Comparison of ENCODE assay signal across 24 mouse cellular contexts in the genomic region with DNA sequence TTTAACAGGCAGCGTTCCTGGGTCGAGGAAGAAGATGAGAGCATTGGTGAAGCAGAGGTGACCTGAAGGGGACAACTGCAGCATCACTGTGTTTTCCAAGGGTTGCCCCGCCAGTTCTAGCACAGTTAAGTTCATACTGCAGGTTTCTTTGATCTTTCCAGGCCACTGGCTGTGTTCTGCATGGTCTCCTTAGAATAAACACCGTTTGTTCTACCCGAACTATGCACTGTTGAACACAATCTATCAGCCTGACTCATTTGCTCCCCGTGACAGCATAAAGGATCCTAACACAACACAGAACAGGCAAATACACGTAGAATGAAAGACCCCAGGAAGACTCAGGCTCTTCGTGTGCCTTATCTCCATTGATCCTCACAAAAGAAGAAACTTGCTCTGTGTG.
"Had no signal": no experiment of that assay in that cellular context is flagged by ENCODE, and none has a peak within 500 bp of the region (broad histone marks: within the 10 kb centered on the region; RNA-seq: fewer than 3 reads in every experiment).

No protein-coding gene starts in this region.

- H3K4me1 ChIP-seq: hindbrain, embryonic 12.5 days; intestine, embryonic 15.5 days; limb, embryonic 13.5 days; liver, embryonic 12.5 days had no signal

- DNase-seq: gastrocnemius, adult 2 months; gastrocnemius, postnatal 10 days; gastrocnemius, postnatal 25 days; heart, postnatal 10 days; heart, postnatal 4 days; kidney, adult 8-10 months; kidney, postnatal 10 days; left cerebral cortex, postnatal 4 days had no signal

- H3K9me3 ChIP-seq: heart, embryonic 10.5 days; heart, embryonic 12.5 days; hindbrain, embryonic 10.5 days; hindbrain, embryonic 12.5 days; intestine, embryonic 15.5 days; limb, embryonic 13.5 days; limb, embryonic 15.5 days; liver, embryonic 12.5 days had no signal

- H3K4me3 ChIP-seq: gastrocnemius, adult 2 months; heart, embryonic 10.5 days; heart, embryonic 12.5 days; hindbrain, embryonic 10.5 days; hindbrain, embryonic 12.5 days; intestine, embryonic 15.5 days; layer of hippocampus, adult 2 months; left cerebral cortex, adult 2 months; limb, embryonic 13.5 days; limb, embryonic 15.5 days; liver, embryonic 12.5 days had no signal

- H3K27me3 ChIP-seq: heart, embryonic 12.5 days; hindbrain, embryonic 12.5 days; intestine, embryonic 15.5 days; limb, embryonic 13.5 days; limb, embryonic 15.5 days; liver, embryonic 12.5 days had no signal

- H3K4me2 ChIP-seq: heart, embryonic 12.5 days; hindbrain, embryonic 12.5 days; hindbrain, embryonic 14.5 days; intestine, embryonic 15.5 days; limb, embryonic 13.5 days; limb, embryonic 15.5 days; liver, embryonic 12.5 days had no signal

- ATAC-seq: forebrain, embryonic 16.5 days; hindbrain, embryonic 16.5 days; inflammation-experienced regulatory T-cells, adult 6 months; intestine, embryonic 15.5 days; intestine, postnatal 0 days; liver, embryonic 12.5 days had no signal

- H3K27ac ChIP-seq: gastrocnemius, adult 2 months; heart, embryonic 10.5 days; hindbrain, embryonic 10.5 days; hindbrain, embryonic 12.5 days; hindbrain, embryonic 14.5 days; intestine, embryonic 15.5 days; layer of hippocampus, adult 2 months; left cerebral cortex, adult 2 months; limb, embryonic 13.5 days; limb, embryonic 15.5 days; liver, embryonic 12.5 days; liver, embryonic 14.5 days had no signal

- H3K9ac ChIP-seq: heart, embryonic 12.5 days; hindbrain, embryonic 12.5 days; hindbrain, embryonic 14.5 days; intestine, embryonic 15.5 days; limb, embryonic 13.5 days; limb, embryonic 15.5 days; liver, embryonic 12.5 days; liver, embryonic 14.5 days had no signal

- H3K36me3 ChIP-seq: heart, embryonic 10.5 days; heart, embryonic 12.5 days; hindbrain, embryonic 10.5 days; hindbrain, embryonic 12.5 days; intestine, embryonic 15.5 days; limb, embryonic 13.5 days; limb, embryonic 15.5 days; liver, embryonic 12.5 days had no signal
